Mouse (Mus musculus) kidney, postnatal 25 days (tissue): ENCODE data around the gene Traf4.
A peak's percentile ranks its signal among the peaks of the same experiment; 100 is the strongest.

Experiments
- DNase-seq, 2 experiments: peaks; one replicate each; pipeline ENCODE4 v3.0.0; 2021; ENCODE audit warnings: mixed read lengths in 2 of 2

The Traf4 gene

DNA sequence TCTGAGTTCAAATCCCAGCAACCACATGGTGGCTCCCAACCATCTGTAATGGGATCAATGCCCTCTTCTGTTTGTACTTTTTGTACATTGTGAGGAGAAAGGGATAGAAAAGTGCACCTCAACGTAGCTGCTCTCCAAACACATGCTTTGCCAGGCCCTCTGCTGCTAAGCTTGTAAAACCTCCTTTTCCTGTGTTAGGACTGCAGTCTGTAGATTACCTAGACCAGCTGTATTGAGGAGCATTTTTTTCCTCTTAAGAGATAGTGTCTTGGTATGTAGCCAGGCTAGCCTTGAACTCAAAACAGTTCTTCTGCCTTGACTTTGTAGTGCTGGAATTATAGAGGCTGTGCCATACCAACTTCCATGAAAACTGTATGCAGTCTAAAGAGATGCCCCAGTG lies 29.3 kb downstream of the Traf4 start:
- no peak for DNase-seq

- peak; percentile 36 to 77 for DNase-seq
These were observed 30.1 kb downstream of the Traf4 start for GRCm38 (mm10) chr11:78135314-78135713.

DNA sequence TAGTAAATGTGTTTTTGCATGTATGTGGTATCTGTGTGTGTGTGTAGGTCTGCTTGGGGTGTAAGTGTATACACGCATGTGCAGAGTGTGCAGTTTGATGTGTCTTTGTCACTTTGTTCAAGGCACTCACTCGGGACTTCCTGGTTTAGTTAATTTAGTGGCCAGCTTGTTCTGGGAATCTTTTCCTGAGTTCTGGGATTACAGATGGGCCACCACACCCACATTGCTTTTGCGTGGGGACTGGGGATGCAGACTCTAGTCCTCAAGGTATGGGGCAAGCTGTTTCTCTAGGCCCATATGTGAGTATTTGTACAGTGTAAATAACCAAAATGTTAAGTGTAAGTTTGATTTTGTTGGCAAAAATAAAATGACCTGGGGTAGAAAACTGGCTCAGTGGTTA lies 31.0 kb downstream of the Traf4 start:
- no peak for DNase-seq

DNA sequence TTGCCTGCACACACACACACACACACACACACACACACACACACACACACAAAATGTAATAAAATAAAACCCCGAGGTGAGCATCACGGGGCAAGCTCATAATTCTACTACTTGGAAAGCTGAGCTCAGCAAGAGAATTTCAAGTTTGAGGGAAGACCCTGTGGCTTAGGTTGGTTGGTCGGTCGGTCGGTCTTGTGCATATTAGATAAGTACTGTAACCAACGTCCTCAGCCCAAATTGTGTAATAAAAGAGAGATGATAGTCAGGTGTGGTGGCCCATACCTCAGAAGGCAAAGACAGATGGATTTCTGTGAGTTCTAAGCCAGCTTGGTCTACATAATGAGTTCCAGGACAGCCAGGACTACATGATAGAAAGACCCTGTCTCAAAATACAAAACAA lies 31.5 kb downstream of the Traf4 start:
- no peak for DNase-seq

GRCm38 (mm10) chr11:78129458-78129857 lies 35.9 kb downstream of the Traf4 start:
- DNase-seq, result no peak

DNA sequence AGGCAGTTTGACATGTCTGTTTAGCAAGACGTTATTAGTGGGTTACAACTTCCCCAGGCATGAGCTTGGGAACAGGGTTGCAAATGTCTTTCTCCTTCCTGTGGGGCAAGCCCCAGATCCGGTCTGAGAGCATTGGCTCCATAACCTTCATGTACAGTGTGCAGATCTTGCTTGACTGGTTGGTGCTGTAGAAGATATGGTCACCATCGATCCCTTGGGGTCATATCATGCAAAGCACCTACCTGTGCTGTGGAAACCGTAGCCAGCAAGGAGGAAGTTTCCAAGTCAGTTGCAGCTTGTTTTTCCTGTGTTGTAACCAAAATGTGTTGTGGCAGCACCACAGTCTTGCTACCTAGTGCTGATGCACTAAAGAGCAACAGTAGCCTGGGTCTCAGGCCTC lies 38.6 kb downstream of the Traf4 start:
- DNase-seq, result no peak

DNA sequence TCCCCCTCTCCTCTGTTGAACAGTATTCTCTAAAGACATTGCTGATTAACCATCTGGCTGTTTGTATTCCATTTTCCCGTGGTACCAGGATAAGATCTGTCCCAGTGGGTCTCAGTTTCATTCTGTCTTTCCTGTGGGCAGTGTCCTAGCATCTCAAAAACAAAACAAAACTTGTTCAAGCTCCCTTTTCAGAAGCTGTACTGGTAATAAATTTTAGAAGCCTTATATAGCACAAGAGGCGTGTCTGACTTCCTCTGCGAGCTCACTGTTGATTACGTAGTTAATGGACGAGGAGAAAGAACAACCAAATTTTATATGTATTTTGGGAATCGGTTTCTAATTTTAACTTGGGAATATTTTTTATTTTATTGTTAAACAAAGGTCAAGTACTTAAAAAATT lies 39.7 kb downstream of the Traf4 start:
- no peak for DNase-seq

GRCm38 (mm10) chr11:78123782-78124181 lies 41.6 kb downstream of the Traf4 start:
- no peak for DNase-seq

DNA sequence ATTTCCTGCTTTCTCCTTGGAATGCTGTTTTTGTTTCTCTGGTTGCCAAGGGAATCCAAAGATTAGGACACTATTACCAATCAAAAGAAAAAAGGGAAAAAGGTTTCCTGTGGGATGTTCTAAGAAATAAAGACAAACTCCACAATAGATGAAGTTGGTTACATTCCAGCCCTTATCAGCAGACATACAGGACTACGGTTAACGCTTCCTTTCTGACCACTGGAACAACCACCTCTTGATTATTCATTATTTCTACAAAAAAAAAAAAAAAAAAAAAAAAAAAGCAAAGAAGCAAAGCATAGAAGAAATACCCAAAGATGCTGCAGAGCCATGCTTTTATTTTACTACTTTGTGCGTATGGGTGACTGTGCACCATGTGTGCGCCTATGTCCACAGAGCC lies 42.6 kb downstream of the Traf4 start:
- DNase-seq, result no peak

DNA sequence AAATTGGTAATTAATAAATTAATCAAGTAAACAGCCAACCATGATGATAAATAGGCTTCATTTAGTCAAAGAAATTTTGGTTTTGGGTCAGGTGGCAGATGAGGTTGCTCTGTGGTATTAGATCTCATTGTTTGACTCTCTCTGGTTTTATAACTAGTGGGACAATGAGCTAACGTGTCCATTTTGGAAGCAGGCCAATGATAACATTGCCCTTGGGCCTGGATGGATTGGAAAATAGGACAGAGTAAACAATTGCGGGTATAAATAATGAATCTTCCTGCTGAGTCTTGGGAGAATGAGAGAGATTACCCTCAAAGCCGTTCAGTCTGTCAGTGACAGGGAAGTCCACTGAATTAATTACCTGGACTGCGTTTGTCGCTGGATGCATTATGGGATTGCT lies 44.2 kb downstream of the Traf4 start:
- peak in 1 of 2 experiments; percentile 52 for DNase-seq

DNA sequence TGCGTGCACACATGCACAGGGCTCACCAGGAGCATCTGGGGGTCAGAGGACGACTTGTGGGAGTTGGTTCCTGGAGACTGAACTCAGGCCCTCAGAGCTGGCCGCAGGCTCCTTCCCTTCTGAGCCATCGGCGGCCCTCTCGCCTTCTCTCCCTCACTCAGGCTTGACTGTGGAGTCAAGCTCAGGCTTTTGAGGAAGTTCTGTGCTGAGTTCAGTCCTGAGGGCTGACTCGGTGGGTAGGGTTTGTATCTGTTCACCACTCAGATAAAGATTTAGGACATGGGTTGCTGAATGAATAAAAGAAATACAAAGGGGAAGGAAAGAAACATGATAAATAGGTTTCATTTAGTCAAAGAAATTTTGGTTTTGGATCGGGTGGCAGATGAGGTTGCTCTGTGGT lies 45.5 kb downstream of the Traf4 start:
- no peak for DNase-seq

GRCm38 (mm10) chr11:78118467-78118866 lies 46.9 kb downstream of the Traf4 start:
- no peak for DNase-seq

DNA sequence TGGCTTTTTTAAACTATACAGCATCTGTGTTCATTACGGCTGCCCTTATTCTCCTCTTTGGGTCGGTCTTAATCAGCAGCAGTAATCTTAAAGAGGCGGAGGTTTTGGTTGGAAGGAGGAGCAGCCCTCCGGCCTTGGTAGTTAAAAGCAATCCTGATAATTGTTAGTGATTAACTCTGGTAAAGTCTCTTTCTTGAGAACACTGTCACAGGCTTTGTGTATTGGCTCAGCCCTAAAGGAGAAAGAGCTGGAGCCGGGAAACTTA lies 49.3 kb downstream of the Traf4 start:
- no peak for DNase-seq

- peak; percentile 97 to 99 for DNase-seq
These were observed 49.8 kb downstream of the Traf4 start for GRCm38 (mm10) chr11:78115367-78116145.

DNA sequence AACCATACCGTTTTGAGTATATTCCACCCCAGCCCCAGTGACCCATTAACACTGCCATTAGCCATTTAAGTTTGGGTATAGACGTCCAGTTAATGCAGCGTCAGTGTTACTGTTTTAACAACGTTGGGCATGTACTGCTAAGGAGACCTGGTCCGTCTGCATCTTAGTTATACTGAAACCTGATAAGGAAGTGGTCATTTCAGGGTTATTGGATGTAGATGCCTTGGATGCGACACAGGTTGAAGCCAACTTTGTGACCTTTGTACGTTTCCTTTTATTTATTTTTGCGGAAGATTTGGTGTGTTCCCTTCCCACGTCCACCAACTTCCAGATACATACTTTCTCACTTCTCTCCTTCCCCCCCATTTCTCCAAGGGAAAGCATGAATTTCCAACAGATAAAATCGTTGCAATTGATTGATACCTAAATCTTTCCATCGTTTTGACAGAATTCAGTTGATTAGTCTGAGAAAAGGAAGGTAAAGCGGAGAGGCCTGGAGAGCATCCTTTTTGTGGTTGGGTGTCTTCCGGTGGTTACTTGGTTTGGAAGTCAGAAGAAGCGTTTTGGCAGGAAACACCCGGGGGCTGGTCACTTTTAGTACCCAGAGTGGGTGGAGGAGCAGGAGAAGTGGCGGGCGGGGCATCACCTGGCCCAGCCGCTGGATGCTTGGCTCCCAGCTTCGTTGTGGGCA lies 50.6 kb downstream of the Traf4 start:
- no peak for DNase-seq

- DNase-seq, result no peak
These were observed 51.8 kb downstream of the Traf4 start for GRCm38 (mm10) chr11:78113616-78114015.
